Mouse (Mus musculus) heart, postnatal 25 days (tissue): Measurements from ENCODE around the gene Adgrv1. TPM values are rescaled to one million over a fixed set of nuclear protein-coding genes. Genes with fewer than 3 reads are reported as not detected.

Experiments
- DNase-seq: peaks from one replicate; pipeline ENCODE4 v3.0.0; 2022; ENCODE audit warnings: low spot score
- intact Hi-C: fragments of 180-260 bp; cut with DNase I; formaldehyde crosslinking; loops from one replicate; pipeline ENCODE4 v1.15.1; 2025
- total RNA-seq, 2 experiments: library from RNA; stranded (reverse); gene quantifications; 2 replicates each; pipeline ENCODE4 v1.2.3; 2021

Adgrv1 gene
- total RNA-seq, 2 experiments from 2014 or later, result 0.13 to 0.17 TPM

DNA sequence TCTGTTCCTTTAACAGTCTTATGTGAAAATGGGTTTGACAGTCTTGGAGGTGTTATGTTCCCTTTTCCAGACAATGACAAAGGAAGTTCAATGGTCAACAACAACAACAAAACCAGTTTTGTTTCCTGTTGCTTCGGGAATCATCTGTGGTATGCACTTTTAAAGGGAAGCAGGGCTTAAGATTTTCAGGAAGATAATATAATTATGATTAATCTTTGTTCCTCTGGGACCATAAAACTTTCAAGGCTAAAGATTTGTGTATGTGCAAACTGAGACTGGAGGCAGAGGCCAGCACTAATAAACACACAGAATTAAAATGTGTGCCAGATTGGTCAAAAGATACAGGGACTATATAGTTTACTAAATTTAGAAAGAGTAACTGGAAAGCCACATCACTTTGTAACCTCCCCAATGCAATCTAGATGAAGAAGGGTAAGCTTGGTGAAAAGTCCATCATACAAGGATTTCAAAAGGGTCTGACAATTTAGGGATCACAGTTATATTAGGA lies 424.8 kb downstream of the Adgrv1 start:
- intact Hi-C loops, result no loop called here
- DNase-seq, result no peak

DNA sequence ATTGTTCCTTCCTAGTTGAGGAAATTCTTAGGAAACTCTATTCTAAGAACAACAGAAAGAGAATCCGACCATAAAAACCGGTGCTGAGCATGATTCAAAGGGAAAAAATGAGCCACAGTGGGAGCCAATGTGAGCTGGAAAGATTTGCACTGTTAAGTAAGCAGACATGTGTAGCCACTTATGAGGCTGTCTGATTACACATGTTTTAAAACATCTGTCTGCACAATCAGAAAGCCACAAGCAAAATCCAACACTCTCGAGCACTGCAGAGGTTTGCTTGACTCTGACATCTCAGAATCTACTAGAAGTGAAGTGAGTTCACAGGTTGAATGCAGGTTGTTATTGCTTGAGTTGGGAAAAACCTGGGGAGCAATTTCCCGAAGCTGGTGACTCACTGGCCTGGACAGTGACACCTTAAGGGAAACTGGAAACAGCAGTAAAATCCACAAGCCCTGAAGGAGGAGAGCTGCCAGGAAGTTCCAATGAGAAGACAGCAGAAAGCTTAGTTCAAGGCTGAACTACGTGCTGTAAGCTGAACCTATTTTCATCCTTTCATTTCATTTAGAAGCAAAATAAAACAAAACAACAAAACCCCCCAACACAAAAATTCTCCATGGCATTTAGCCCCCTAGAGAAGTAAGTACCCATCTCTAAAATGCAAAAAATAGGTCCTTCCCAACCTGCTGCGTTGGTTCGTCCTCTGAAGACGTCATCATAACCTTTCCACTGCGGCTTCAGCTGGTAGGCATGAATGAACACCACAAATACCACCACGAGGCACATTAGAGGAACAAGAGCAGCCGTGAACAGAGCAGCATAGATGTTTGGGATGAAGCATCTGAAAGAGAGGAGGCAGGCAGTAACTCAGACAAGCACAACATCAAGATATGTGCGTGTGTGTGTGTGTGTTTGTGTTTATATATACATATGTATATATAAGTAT lies 450.7 kb downstream of the Adgrv1 start:
- DNase-seq, result peak; percentile 12
- intact Hi-C loops, result no loop called here

DNA sequence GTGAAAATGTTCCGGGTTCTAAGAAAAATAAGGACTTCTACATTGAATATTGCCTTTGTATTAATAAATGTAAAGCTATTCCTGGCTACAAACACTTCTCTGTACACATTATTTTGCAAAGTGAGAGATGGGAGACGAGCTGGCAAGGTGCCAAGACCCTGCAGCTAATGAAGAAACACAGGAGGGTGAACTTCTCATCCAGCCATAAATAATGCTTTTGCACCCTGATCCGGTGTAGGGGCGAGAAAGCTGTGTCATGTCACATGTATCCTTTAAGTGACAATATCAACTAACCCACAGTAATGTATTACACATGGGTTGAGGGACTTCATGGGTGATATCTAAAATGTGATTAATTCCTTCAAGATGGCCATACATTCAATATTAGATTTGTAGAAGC lies 451.5 kb downstream of the Adgrv1 start:
- intact Hi-C loops, result no loop called here
- no peak for DNase-seq

DNA sequence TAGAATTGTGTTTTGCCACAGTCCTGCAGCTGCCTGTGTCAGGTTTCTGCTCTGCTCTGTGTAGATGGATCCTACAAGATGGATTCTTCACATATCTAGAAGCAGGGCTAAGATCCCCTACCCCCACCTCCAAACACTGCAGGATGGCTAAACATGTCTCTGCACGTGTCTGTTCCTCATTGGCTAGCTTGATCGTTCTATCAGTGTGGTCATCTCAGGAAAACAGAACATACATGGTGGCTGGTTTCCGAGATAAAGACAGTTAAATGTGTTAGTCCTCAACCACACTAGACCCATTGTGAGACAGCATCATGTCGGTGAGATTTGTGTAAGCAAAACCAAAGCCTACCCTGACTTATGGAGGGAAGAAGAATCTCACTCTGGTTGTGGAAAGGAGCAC lies 456.1 kb downstream of the Adgrv1 start:
- intact Hi-C loops, result no loop called here
- no peak for DNase-seq

DNA sequence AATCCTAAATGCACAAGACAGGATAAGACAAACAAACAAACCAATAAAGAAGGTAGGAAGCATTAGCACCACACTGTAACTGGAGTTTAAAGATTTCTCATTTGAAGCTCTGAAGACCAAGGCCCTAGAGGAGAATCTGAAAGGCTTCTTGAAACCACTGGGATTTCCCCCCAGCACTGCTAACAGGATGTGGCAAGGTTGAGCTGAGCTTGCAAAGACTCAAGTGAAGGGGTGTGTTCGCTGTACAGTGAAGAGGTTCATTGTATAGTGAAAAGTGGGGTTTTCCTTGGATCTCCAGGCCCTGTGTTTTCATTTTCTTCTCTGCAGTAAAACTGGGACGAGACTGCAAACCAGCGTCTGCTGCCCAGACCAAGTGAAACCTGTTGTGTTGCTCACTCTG lies 456.9 kb downstream of the Adgrv1 start:
- intact Hi-C loops, result no loop called here
- DNase-seq, result no peak

DNA sequence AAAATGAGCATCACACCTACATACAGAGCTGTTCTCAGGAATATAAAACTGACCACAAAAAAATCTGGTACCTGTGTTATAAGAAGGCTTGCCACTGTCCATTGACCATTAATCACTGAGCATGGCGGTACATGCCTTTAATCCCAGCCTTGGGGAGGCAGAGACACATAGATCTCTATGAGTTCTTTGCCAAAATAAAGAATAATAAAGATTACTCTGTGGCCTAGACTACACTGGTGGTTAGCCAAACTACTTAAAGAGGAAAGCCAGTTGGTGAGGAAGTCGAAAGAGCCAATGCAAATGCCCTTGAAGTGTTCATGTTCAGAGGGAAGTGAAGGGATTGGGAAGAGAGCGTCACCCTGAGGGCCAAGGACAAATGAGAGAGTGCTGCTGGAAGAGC lies 461.8 kb downstream of the Adgrv1 start:
- DNase-seq, result no peak
- intact Hi-C loops, result no loop called here

DNA sequence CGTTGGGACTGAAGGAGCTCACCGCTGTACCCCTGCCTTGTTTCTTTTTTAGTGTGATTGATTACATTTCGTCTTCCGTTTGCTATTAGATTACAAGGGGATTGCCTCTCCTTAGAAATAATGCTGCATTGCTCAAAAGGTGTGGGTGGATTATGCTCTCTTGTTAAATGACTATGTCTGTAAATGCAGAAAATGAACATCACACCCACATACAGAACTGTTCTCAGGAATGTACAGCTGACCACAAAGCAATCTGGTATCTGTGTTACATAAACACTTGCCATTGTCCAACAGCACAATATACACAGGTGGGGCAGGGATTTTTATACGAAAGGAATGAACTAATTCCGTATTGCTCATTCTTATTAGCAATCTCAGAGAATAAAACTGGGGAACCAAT lies 465.5 kb downstream of the Adgrv1 start:
- intact Hi-C loops, result no loop called here
- no peak for DNase-seq

DNA sequence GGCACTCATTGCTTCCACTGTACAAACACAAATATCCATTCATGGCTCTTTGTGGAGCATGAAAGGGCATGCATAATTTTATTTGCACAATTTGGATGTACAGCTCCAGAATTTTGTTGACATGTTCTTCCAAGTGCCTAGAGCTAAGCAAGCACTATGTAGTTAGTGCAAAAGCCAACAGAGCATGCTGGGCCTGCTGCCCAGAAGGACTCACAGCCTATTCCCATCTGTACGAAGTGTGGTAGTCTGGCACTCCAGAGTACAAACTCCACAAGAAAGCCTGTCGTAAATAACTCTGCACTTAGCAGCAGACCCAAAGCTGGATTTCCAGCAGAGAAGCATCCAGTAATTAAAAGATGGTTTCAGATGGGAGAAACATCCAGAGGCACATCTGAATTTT lies 473.1 kb downstream of the Adgrv1 start:
- DNase-seq, result no peak
- intact Hi-C loops, result loop anchor here (5.0 to 10.0 kb wide), 2 partner anchors 135 to 298 kb away; no protein-coding TSS in a partner anchor

DNA sequence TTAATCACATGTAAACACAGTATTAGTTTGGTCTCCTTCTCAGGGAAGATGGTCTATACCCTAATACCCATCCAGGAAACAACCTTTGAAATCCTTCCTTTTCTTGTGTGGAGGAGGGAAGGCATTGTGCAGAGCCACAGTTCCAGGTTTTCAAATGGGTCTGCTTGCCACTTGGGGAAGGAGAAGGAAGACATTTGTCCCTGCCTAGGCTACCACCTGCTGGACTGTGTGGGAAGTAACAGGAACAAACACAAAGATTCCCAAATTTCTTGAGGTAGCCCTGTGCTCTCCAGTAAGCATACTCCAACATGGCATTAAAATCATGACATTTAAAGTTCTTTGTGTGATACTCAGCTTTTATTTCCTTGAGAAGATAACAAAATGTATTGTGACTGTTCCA lies 477.6 kb downstream of the Adgrv1 start:
- intact Hi-C loops, result loop anchor here (1.0 to 10.0 kb wide), 4 partner anchors 131 to 293 kb away; no protein-coding TSS in a partner anchor

DNA sequence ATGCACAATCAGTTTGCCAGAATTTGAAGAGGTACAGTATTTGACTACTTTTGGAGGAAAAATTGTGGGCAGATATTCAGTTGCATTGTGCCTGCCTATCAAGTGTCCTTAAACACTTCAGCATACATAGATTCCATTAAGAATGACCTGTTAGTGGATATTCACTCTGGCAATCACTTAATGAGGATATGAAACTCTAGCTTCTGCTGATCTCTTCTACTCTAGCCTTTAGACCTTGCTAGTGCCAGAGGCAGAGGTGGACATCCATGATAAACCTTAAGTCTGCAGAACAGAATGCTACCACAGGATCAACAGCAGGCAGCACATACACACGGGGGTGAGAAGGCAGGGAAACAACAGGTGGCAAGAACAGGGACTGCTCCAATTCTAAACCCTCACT lies 488.5 kb downstream of the Adgrv1 start:
- no peak for DNase-seq

More for the DNA sequence above, 477.6 kb downstream of the Adgrv1 start:
- DNase-seq, result no peak

DNA sequence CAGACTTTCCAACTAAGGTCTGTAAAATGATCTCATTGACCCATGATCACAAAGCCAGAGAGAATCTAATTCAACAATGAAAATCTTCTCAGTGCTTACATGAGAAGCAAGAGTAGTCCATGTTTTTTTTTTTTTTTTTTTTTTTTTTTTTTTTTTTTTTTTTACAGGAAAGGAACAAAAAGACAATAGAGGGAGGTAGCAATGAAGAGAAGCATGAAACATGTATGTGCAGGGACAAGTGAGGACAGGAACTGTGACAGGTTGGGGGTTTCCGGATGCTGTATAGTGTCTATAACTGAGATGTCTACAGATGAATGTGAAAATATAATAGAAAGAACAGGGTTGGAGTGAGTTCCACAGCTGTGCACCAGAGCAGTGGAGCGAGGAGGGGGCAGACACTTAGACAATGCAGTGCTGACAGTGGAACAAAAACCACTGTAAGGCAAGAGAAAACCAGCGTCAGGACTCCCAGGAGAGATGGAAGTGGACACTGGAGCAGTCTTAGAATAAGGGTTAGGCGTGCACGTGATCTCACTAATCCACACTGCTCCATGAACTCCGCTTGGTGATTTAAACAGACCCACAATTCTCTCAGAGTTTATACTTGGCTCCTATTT lies 490.6 kb downstream of the Adgrv1 start:
- no peak for DNase-seq
- intact Hi-C loops, result no loop called here

More for the DNA sequence above, 488.5 kb downstream of the Adgrv1 start:
- intact Hi-C loops, result no loop called here

DNA sequence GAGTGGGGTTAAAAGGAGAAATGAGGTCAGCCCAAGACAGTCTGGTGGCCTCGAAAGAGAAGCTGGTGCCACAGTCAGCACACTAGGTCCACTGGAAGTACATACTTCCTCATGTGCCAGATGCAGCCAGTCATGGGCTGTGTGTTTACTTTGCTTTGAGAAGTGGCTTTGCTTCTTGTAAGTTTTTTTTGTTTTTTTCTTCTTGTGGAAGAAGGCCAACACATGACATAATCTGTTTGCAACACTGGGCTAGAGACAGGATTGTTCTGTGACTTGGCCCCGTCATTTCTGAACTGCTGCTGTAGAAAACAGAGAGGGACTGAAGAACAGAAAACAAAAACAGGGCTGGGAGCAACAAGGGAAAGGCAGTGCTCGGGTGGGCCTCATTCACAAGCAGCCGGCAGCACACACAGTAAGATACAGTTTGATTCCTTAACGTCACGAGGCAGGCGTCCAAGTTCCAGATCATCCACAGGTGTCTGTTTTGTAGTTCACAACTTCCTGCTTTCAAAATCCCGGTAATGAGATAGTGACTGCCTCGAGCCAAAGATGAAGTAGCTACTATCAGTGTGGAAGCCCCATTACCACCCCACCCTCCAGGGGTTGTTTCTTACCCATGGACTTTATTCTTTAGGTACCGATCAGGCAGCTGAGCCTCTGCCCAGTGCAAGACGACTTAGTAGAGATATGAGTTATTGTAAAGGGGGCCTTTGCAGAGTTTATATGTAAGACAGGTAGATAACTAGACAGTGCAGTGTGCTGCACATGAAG lies 496.1 kb downstream of the Adgrv1 start:
- intact Hi-C loops, result loop anchor here (5.0 kb wide), 1 partner anchor 255 kb away; the partner anchor contains the start of gene Arrdc3
- peak; percentile 48 for DNase-seq

DNA sequence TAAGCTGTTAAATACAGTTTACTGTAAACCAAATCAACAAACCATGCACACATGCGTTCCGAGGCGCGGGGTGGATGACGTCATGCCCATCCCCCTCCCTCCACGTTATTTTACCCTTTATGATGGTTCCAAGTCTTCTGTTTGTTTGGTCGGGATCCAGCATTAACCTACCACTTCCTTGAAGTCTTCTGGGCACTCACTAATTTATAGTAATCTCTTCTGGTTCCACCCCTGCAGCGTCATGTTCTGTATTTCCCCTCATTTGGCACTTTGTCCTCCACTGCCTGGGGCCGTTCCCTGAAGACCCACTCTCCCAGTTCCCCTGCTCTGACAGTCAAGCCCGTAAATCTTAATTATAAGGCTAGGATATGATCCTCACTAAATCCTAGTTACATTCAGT lies 497.0 kb downstream of the Adgrv1 start:
- DNase-seq, result no peak
- intact Hi-C loops, result loop anchor here (5.0 kb wide), 1 partner anchor 254 kb away; the partner anchor contains the start of gene Arrdc3

DNA sequence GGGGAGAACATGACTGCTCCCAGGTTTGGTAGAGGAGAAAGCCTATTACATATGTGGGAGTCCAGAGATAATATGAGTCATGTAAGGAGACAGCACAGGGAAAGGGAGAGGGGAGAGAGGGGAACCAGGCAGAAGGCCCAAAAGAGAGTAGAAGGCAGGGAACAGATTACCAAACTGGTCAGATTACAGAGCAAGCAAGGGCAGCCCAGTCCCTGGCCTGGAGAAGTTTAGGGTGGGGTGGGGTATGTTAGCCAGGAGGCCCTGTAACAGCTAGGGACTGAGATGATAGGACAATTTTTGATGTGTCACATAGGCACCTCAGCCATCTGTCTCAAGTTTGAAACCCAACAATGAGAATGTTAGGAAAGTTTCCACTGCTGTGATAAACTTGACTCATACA lies 498.5 kb downstream of the Adgrv1 start:
- intact Hi-C loops, result loop anchor here (5.0 kb wide), 1 partner anchor 192 kb away; no protein-coding TSS in a partner anchor

DNA sequence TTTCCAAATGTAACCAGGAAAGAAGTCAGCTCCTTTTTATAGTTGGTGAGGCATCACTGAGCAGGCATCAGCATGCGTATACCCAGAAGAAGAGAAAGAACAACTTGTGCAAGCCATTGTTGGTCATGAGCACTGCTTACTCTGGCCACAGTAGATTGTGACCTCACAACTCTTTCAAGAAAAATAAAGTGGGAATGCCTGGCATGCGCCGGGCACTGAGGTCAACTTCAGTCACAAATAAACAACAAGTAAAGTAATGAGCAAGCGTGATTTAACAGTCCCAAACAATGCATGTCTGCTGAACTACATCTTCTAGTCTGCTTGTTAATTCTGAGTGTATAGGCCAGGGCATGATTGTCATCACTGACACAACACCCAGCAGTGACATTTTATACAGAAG lies 499.6 kb downstream of the Adgrv1 start:
- DNase-seq, result no peak
- intact Hi-C loops, result loop anchor here (5.0 kb wide), 1 partner anchor 191 kb away; no protein-coding TSS in a partner anchor

More for the DNA sequence above, 498.5 kb downstream of the Adgrv1 start:
- peak; percentile 19 for DNase-seq

DNA sequence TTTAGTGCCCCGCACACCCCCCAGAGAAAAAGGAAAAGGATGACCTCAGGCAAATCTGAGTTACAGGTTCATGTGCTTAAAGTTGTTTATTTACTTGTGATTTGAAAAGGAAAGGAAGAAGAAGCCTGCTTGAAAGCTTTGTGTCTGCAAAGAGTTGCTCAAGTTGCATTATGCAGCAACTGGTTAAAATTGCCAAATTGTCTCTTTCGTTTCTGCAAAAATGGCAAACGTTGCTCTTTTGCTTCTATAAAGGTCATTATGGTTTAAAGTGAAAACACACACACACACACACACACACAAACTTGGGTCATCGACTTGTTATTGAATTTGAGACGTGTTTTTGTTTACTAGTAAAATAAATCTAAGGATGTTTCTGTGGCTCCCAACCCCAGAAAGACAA lies 500.3 kb downstream of the Adgrv1 start:
- intact Hi-C loops, result loop anchor here (5.0 kb wide), 1 partner anchor 190 kb away; no protein-coding TSS in a partner anchor
- DNase-seq, result no peak

DNA sequence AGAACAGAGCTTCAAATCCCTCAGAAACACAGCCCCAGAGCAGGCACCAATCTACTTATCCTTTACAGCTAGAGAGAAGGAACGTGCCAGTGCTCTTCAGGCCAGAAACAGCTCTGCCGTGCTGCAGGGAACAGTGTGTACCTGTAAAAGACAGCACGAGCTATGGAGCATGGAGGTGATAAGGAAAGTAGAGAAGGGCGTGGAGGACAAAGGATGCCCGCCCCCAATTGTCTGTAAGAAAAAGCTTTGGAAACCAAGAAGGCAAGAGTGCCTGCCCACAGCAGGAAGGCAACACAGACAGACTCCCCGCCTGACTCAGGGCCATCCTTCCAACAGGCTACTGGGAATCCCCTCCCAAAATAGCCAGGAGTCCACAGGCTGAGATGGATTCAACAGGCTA lies 501.1 kb downstream of the Adgrv1 start:
- intact Hi-C loops, result loop anchor here (5.0 kb wide), 1 partner anchor 190 kb away; no protein-coding TSS in a partner anchor
- peak; percentile 19 for DNase-seq

DNA sequence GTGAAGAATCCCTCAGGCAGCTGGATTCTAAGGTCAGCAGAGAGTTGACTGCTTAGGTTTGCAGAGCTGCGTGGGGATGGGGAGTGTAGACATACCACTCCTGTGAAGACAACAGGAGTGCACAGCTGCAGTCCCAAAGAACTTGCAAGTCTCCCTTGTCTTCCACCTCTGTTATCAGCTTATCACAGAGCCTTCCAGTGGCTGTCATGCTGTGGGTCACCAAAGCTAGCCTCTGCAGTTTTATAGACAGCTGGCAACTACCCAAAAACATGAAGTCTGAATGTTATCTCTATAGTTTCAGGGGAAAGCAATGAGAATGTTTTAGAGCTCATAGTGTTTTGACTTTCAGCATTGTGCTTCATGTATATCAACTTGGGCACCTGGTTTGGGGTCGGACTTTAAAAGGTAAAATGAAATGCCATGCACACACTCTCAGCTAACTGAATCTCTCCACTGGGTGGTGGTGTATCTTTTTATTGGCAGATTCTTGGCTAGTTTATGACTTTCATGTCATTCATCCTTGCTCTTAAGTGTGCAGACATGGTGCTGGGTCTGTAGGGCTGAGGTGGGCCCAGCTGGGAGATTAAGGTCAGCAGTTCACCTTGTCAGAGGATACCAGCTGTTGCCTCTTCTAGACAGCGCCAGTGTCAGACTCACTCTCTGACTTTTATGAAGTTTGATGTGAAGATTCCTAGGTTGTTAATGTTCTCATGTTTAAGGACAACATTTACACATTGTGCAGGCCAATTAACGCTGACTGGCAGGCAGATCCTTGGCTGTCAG lies 502.0 kb downstream of the Adgrv1 start:
- intact Hi-C loops, result loop anchor here (5.0 kb wide), 1 partner anchor 189 kb away; no protein-coding TSS in a partner anchor

DNA sequence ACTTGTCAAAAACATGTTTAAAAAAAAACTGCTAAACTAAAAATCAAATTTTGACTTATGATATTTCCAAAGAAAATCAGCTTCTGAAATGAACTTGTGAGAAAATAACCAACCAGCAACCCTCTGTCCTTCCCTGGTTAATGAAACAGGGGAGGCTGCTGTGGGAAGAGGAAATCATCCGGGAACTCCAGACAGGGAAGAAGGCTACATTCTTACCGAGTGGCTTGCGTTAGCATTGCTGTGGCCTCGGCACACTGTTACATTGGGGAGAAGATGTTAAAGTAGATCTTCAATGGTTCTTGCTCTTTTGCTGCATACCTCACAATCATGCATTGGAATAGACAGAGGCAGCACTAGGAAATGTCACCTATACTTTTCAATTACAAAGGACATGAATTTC lies 507.1 kb downstream of the Adgrv1 start:
- DNase-seq, result no peak
- intact Hi-C loops, result no loop called here

More for the DNA sequence above, 502.0 kb downstream of the Adgrv1 start:
- DNase-seq, result no peak
